Mouse (Mus musculus) liver, embryonic 13.5 days (tissue): Measurements from ENCODE around the gene Nmnat2. TPM values are rescaled to one million over a fixed set of nuclear protein-coding genes. Genes with fewer than 3 reads are reported as not detected.
A peak's percentile ranks its signal among the peaks of the same experiment; 100 is the strongest.

ENCODE experiments used
- ATAC-seq: fragments of 200-750 bp; cut with Nextera tagmentation; 2 replicates; pipeline ENCODE4 v1.8.0; 2017; ENCODE audit warnings: low read depth, mild to moderate bottlenecking, moderate number of reproducible peaks, moderate library complexity
- DNase-seq: peaks from one replicate; pipeline ENCODE4 v3.0.0; 2022
- H3K27ac ChIP-seq: fragments of 300-500 bp; sonication (generic); 2 replicates; pipeline ENCODE4 v1.5.1; 2015; ENCODE audit warnings: moderate library complexity, mild to moderate bottlenecking, inconsistent platforms
- H3K27me3 ChIP-seq: fragments of 300-500 bp; sonication (generic); 2 replicates; pipeline ENCODE4 v1.6.1; 2015; ENCODE audit warnings: mild to moderate bottlenecking, inconsistent platforms
- H3K36me3 ChIP-seq: fragments of 300-500 bp; sonication (generic); 2 replicates; pipeline ENCODE4 v1.6.1; 2015; ENCODE audit warnings: mild to moderate bottlenecking, inconsistent platforms
- H3K4me1 ChIP-seq: fragments of 300-500 bp; sonication (generic); replicated peaks from 2 replicates; pipeline ENCODE4 v1.6.1; 2015; ENCODE audit warnings: inconsistent platforms
- H3K4me2 ChIP-seq: fragments of 300-500 bp; sonication (generic); 2 replicates; pipeline ENCODE4 v1.6.1; 2015; ENCODE audit warnings: inconsistent platforms, mild to moderate bottlenecking, moderate library complexity
- H3K4me3 ChIP-seq: fragments of 300-500 bp; sonication (generic); replicated peaks from 2 replicates; pipeline ENCODE4 v1.5.1; 2015; ENCODE audit warnings: mild to moderate bottlenecking, inconsistent platforms
- H3K9ac ChIP-seq: fragments of 300-500 bp; sonication (generic); 2 replicates; pipeline ENCODE4 v1.6.1; 2015; ENCODE audit warnings: mild to moderate bottlenecking, inconsistent platforms
- H3K9me3 ChIP-seq: fragments of 300-500 bp; sonication (generic); replicated peaks from 2 replicates; pipeline ENCODE4 v1.6.1; 2016; ENCODE audit warnings: inconsistent platforms
- WGBS: fragments of 180-500 bp; shearing (Covaris S2); methylation state at CpG from one replicate; pipeline ENCODE4 v1.1.7; 2015; ENCODE audit not compliant: insufficient replicate concordance; 5-methylcytosine and 5-hydroxymethylcytosine counted together
- polyA plus RNA-seq: library from polyadenylated mRNA; unstranded; fragments of >200 nt; fragmentation: Nextera tagmentation; extraction: Ambion mirVana; gene quantifications from 2 replicates; pipeline ENCODE4 v1.2.1, GENCODE M21; 2015

The Nmnat2 gene
- polyA plus RNA-seq, 1 experiment from 2014 or later = 0.09 TPM

- no peak overlapping the region for H3K27ac ChIP-seq
- no peaks in the 10 kb centered on the region for H3K4me1 ChIP-seq
- ATAC-seq = no peak
- no peaks in the 10 kb centered on the region for H3K9me3 ChIP-seq
- no peaks in the 10 kb centered on the region for H3K36me3 ChIP-seq
- H3K27me3 ChIP-seq = no peaks in the 10 kb centered on the region
- no peak overlapping the region for H3K9ac ChIP-seq
- no peak overlapping the region for H3K4me3 ChIP-seq
- H3K4me2 ChIP-seq = no peak overlapping the region
- no peak for DNase-seq
- 24% methylated on average over 5 of the region's 5 CpGs for WGBS
Observed at GRCm38 (mm10) chr1:153085198-153085597, 130.4 kb downstream of the Nmnat2 start.

DNA sequence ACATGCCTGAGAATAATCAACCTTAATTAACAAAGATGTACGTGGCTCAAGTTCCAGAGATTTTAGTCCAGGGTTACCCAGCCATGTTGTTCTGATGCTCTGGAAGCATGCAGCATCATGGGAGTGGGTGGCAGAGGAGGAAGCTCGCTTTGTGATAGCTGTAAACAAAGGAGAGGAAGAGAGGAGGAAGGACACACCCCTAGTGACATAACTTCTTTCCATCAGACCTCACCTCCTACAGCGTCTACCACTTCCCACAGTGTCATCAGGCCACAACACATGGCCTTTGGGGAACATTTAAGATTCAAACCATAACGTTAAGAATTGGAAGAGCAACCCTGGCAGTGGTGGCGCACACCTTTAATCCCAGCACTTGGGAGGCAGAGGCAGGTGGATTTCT, 133.0 kb downstream of the Nmnat2 start:
- Histone ChIP-seq H3K27me3 (no peaks in the 10 kb centered on the region), H3K9ac (no peak overlapping the region), H3K4me1 (no peaks in the 10 kb centered on the region), H3K36me3 (no peaks in the 10 kb centered on the region), H3K27ac (no peak overlapping the region), H3K9me3 (no peaks in the 10 kb centered on the region), H3K4me3 (no peak overlapping the region), H3K4me2 (no peak overlapping the region)
- 47% methylated on average over 5 of the region's 5 CpGs for WGBS
- no peak for DNase-seq
- ATAC-seq = no peak

GRCm38 (mm10) chr1:153090081-153090480, 135.3 kb downstream of the Nmnat2 start:
- Histone ChIP-seq H3K4me2 (no peak overlapping the region), H3K27ac (no peak overlapping the region), H3K4me3 (no peak overlapping the region), H3K36me3 (no peaks in the 10 kb centered on the region), H3K27me3 (peaks cover 10% of the 10 kb centered on the region), H3K4me1 (0 out of 2 replicates have a peak, but pooled peaks cover 3% of the 10 kb centered on the region), H3K9me3 (no peaks in the 10 kb centered on the region), H3K9ac (no peak overlapping the region)
- DNase-seq (no peak), ATAC-seq (no peak)
- 64% methylated on average over 2 of the region's 2 CpGs for WGBS

GRCm38 (mm10) chr1:153090807-153091206, 136.0 kb downstream of the Nmnat2 start:
- H3K4me2 ChIP-seq = no peak overlapping the region
- no peak overlapping the region for H3K4me3 ChIP-seq
- H3K9ac ChIP-seq = no peak overlapping the region
- no peak overlapping the region for H3K27ac ChIP-seq
- DNase-seq (no peak), ATAC-seq (no peak)
- WGBS = 66% methylated on average over 4 of the region's 4 CpGs
- H3K4me1 ChIP-seq = 0 out of 2 replicates have a peak, but pooled peaks cover 3% of the 10 kb centered on the region
- peaks cover 12% of the 10 kb centered on the region for H3K27me3 ChIP-seq
- no peaks in the 10 kb centered on the region for H3K9me3 ChIP-seq
- H3K36me3 ChIP-seq = no peaks in the 10 kb centered on the region

GRCm38 (mm10) chr1:153091438-153092236, 136.8 kb downstream of the Nmnat2 start:
- WGBS = 44% methylated on average over 9 of the region's 9 CpGs

GRCm38 (mm10) chr1:153092237-153092975, 137.6 kb downstream of the Nmnat2 start:
- no peak for ATAC-seq

More at GRCm38 (mm10) chr1:153091438-153092236, 136.8 kb downstream of the Nmnat2 start:
- Histone ChIP-seq H3K4me2 (no peak overlapping the region), H3K9me3 (no peaks in the 10 kb centered on the region), H3K4me3 (no peak overlapping the region), H3K4me1 (0 out of 2 replicates have a peak, but pooled peaks cover 3% of the 10 kb centered on the region), H3K27ac (no peak overlapping the region), H3K9ac (no peak overlapping the region), H3K36me3 (no peaks in the 10 kb centered on the region), H3K27me3 (peaks cover 15% of the 10 kb centered on the region)
- ATAC-seq (no peak), DNase-seq (no peak)

GRCm38 (mm10) chr1:153093172-153093571, 138.4 kb downstream of the Nmnat2 start:
- Histone ChIP-seq H3K27ac (no peak overlapping the region), H3K4me1 (0 out of 2 replicates have a peak, but pooled peaks cover 3% of the 10 kb centered on the region), H3K4me3 (no peak overlapping the region), H3K27me3 (peaks cover 15% of the 10 kb centered on the region), H3K9me3 (no peaks in the 10 kb centered on the region), H3K9ac (no peak overlapping the region), H3K36me3 (no peaks in the 10 kb centered on the region), H3K4me2 (no peak overlapping the region)
- WGBS = 47% methylated on average over 5 of the region's 5 CpGs
- DNase-seq (no peak), ATAC-seq (no peak)

More at GRCm38 (mm10) chr1:153092237-153092975, 137.6 kb downstream of the Nmnat2 start:
- H3K27ac ChIP-seq = no peak overlapping the region
- H3K9ac ChIP-seq = no peak overlapping the region
- H3K4me2 ChIP-seq = no peak overlapping the region
- H3K9me3 ChIP-seq = no peaks in the 10 kb centered on the region
- no peak overlapping the region for H3K4me3 ChIP-seq
- 0 out of 2 replicates have a peak, but pooled peaks cover 3% of the 10 kb centered on the region for H3K4me1 ChIP-seq
- H3K36me3 ChIP-seq = no peaks in the 10 kb centered on the region
- peaks cover 15% of the 10 kb centered on the region for H3K27me3 ChIP-seq
- WGBS = 33% methylated on average over 5 of the region's 5 CpGs
- peak; percentile 11 for DNase-seq

DNA sequence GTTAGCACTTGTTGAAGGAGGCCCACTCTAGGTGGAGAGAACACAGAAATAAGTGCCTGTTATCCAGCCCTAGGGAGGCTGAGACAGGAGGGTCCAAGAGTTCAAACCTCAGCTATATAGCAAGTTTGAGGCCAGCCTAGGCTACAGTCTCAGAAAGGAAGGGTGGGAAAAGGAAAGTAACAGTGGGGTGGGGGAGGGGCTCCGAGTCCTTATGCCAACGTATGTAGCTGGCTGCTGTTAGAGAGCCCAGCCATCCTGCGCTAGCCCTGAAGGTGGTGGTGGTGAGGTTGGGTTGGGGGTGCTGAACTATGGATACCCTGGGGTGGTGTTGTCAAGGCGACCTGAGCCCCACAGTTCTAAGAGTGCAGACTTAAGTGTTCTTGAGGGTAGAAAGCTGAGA, 138.8 kb downstream of the Nmnat2 start:
- H3K4me1 ChIP-seq = 0 out of 2 replicates have a peak, but pooled peaks cover 3% of the 10 kb centered on the region
- no peak overlapping the region for H3K4me3 ChIP-seq
- no peak overlapping the region for H3K9ac ChIP-seq
- WGBS = 40% methylated on average over 4 of the region's 4 CpGs
- H3K4me2 ChIP-seq = no peak overlapping the region
- H3K27me3 ChIP-seq = peaks cover 15% of the 10 kb centered on the region
- H3K27ac ChIP-seq = no peak overlapping the region
- H3K36me3 ChIP-seq = no peaks in the 10 kb centered on the region
- ATAC-seq (no peak), DNase-seq (no peak)
- no peaks in the 10 kb centered on the region for H3K9me3 ChIP-seq

DNA sequence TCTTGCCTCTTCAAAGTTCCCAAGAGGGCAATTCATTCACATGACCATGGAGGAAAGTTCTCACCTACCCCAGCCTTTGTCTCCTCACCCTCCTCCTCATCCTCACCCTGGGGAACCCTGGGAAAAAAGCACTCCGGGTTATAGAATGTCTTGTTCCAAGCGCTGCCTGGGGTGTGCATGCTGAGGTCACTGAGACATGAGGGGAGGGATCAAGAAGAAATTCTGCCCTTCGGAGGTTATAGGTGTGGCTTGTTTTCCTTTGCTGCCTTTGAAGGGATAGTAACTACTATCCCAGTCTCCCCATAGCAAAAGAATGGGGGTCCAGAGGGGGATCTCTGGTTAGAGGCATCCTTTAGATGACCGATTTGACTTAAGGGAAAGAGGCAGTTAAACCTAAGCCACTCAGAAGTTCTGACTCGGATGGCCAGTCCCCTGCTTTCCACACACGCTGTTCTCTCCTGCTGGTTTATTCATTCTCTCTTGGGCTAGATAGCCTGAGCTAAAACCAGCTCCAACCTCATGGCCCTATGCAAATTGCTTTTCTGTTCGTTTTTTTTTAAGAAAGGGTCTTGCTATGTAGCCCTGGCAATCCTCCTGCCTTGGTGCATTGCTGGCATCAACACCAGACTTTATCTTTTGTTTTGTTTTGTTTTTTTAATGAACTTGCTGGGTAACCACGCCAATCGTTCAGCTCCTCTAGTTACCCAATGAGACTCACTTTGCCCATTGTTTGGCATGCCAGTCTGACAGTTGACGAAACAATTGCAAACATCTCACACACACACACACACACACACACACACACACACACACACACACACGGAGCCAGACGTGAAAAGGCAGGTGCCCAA, 139.7 kb downstream of the Nmnat2 start:
- Histone ChIP-seq H3K36me3 (no peaks in the 10 kb centered on the region), H3K4me2 (no peak overlapping the region), H3K27ac (no peak overlapping the region), H3K9ac (no peak overlapping the region), H3K4me3 (no peak overlapping the region), H3K27me3 (peaks cover 15% of the 10 kb centered on the region), H3K9me3 (no peaks in the 10 kb centered on the region), H3K4me1 (0 out of 2 replicates have a peak, but pooled peaks cover 3% of the 10 kb centered on the region)
- ATAC-seq (no peak), DNase-seq (no peak)
- 28% methylated on average over 12 of the region's 12 CpGs for WGBS

- no peak overlapping the region for H3K4me3 ChIP-seq
- peaks cover 15% of the 10 kb centered on the region for H3K27me3 ChIP-seq
- no peak overlapping the region for H3K9ac ChIP-seq
- H3K4me1 ChIP-seq = 0 out of 2 replicates have a peak, but pooled peaks cover 3% of the 10 kb centered on the region
- DNase-seq (no peak), ATAC-seq (no peak)
- no peak overlapping the region for H3K4me2 ChIP-seq
- WGBS = 52% methylated on average over 6 of the region's 6 CpGs
- H3K36me3 ChIP-seq = no peaks in the 10 kb centered on the region
- no peak overlapping the region for H3K27ac ChIP-seq
- no peaks in the 10 kb centered on the region for H3K9me3 ChIP-seq
Observed at GRCm38 (mm10) chr1:153095328-153095727, 140.5 kb downstream of the Nmnat2 start.
